13 mouse cellular contexts compared by ENCODE assay signal in the genomic region with DNA sequence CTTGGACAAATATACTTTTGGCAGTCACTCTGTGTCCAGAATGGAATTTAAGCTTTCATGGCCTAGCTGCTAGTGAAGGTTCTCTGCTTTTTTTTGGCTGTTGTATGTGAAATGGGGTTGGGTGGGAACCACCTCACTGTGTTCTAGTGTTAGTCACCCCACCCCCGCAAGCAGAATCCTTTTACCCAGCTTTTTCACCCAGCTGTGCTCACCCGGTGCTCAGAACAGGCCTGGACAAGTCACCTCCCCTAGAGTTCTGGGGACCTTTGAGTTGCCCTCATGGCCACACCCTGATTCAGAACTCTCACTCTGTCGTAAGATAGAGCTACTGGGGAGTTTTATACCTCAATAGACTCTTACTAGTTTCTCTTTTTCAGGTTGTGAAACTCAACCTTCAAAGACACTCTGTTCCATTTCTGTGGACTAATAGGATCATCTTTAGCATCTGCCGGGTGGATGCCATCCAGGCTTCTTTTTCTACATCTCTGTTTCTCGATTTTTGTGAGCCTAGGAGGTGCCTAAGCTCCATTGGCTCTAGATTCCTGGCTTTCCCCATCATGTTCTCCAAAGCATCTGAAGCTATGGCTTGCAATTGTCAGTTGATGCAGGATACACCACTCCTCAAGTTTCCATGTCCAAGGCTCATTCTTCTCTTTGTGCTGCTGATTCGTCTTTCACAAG. TPM values are rescaled to one million over a fixed set of nuclear protein-coding genes. Genes with fewer than 3 reads are reported as not detected.
DNase-seq lines count a peak whose midpoint lies in the region; ATAC-seq and TF ChIP-seq lines count a peak whose summit lies in the region.
"Had no signal": no experiment of that assay in that cellular context is flagged by ENCODE, and none has a peak within 500 bp of the region (broad histone marks: within the 10 kb centered on the region; RNA-seq: fewer than 3 reads in every experiment).

No protein-coding gene starts in this region.

- no peaks in the 10 kb centered on the region for H3K9me3 ChIP-seq in heart, embryonic 10.5 days
- H3K9me3 ChIP-seq in stomach, embryonic 16.5 days (replicated peaks; ENCODE audit: control insufficient read depth, low read length) = no peaks in the 10 kb centered on the region
- H3K9me3 ChIP-seq in forebrain, postnatal 0 days (ENCODE audit: low read length) = no peaks in the 10 kb centered on the region
- H3K9me3 ChIP-seq: forebrain, embryonic 15.5 days; megakaryocyte, embryonic 14.5 days; neural tube, embryonic 13.5 days had no signal

- no peak overlapping the region for H3K4me3 ChIP-seq in heart, embryonic 10.5 days
- 0 out of 2 replicates have a peak overlapping the region, but pooled peaks have one; percentile 1 for H3K4me3 ChIP-seq in stomach, embryonic 16.5 days (replicated peaks; ENCODE audit: low read length)
- no peak overlapping the region for H3K4me3 ChIP-seq in forebrain, postnatal 0 days (ENCODE audit: low read depth, low read length)
- H3K4me3 ChIP-seq: forebrain, embryonic 15.5 days; megakaryocyte, embryonic 14.5 days; neural tube, embryonic 13.5 days had no signal

- no peaks in the 10 kb centered on the region for H3K4me1 ChIP-seq in heart, embryonic 10.5 days
- no peaks in the 10 kb centered on the region for H3K4me1 ChIP-seq in stomach, embryonic 16.5 days (ENCODE audit: control insufficient read depth, insufficient read depth, low read length)
- H3K4me1 ChIP-seq in forebrain, postnatal 0 days (ENCODE audit: insufficient read depth) = no peaks in the 10 kb centered on the region
- H3K4me1 ChIP-seq: forebrain, embryonic 15.5 days; neural tube, embryonic 13.5 days had no signal

- WGBS in heart, embryonic 10.5 days = 63% methylated on average over 6 of the region's 6 CpGs
- 64% methylated on average over 6 of the region's 6 CpGs for WGBS in stomach, embryonic 16.5 days
- WGBS in forebrain, postnatal 0 days = 72% methylated on average over 6 of the region's 6 CpGs

- H3K9ac ChIP-seq in stomach, embryonic 16.5 days (ENCODE audit: low read length) = no peak overlapping the region
- no peak overlapping the region for H3K9ac ChIP-seq in forebrain, postnatal 0 days
- H3K9ac ChIP-seq: forebrain, embryonic 15.5 days; neural tube, embryonic 13.5 days had no signal

- no peak overlapping the region for H3K27ac ChIP-seq in heart, embryonic 10.5 days
- H3K27ac ChIP-seq in stomach, embryonic 16.5 days (ENCODE audit: low read length) = peak overlapping the region; percentile 61
- H3K27ac ChIP-seq in forebrain, postnatal 0 days (ENCODE audit: low read depth, low read length) = no peak overlapping the region
- H3K27ac ChIP-seq: forebrain, embryonic 15.5 days; neural tube, embryonic 13.5 days had no signal

- no peak for TF ChIP-seq CTCF in forebrain, postnatal 0 days (IDR thresholded peaks at IDR 0.05; ENCODE audit: low read depth)

- H3K36me3 ChIP-seq in heart, embryonic 10.5 days = no peaks in the 10 kb centered on the region
- no peaks in the 10 kb centered on the region for H3K36me3 ChIP-seq in stomach, embryonic 16.5 days (ENCODE audit: control insufficient read depth, insufficient read depth, low read length)
- no peaks in the 10 kb centered on the region for H3K36me3 ChIP-seq in forebrain, postnatal 0 days (ENCODE audit: insufficient read depth)
- H3K36me3 ChIP-seq: forebrain, embryonic 15.5 days; neural tube, embryonic 13.5 days had no signal

- 0 out of 2 replicates have a peak overlapping the region, but pooled peaks have one; percentile 9 for H3K4me2 ChIP-seq in stomach, embryonic 16.5 days (ENCODE audit: low read depth, low read length)
- no peak overlapping the region for H3K4me2 ChIP-seq in forebrain, postnatal 0 days (ENCODE audit: low read depth)
- H3K4me2 ChIP-seq: forebrain, embryonic 15.5 days; neural tube, embryonic 13.5 days had no signal

- DNase-seq in heart, adult 11 months = peak; percentile 96
- no peak for DNase-seq in heart, embryonic 10.5 days (ENCODE audit: low spot score)
- DNase-seq in urinary bladder, postnatal 14 days (ENCODE audit: low spot score) = peak; percentile 60
- DNase-seq in urinary bladder, adult 2 months (ENCODE audit: low spot score) = no peak
- DNase-seq in induced T-regulatory cell, adult 2 months (ENCODE audit: low read depth) = peak; percentile 67
- no peak for DNase-seq in adrenal gland, adult 2 months
- DNase-seq in forebrain, postnatal 0 days = no peak
- DNase-seq: right cerebral cortex, postnatal 4 days; thymus, postnatal 25 days had no signal

- H3K27me3 ChIP-seq in heart, embryonic 10.5 days (ENCODE audit: insufficient read depth, poor library complexity, severe bottlenecking) = peaks cover 5% of the 10 kb centered on the region
- H3K27me3 ChIP-seq in stomach, embryonic 16.5 days (ENCODE audit: control insufficient read depth, insufficient read depth, low read length) = no peaks in the 10 kb centered on the region
- H3K27me3 ChIP-seq in forebrain, postnatal 0 days (ENCODE audit: insufficient read depth, low read length) = no peaks in the 10 kb centered on the region
- H3K27me3 ChIP-seq: forebrain, embryonic 15.5 days; neural tube, embryonic 13.5 days had no signal

- ATAC-seq in stomach, embryonic 16.5 days (ENCODE audit: insufficient read depth, low FRiP score) = peak; percentile 82
- ATAC-seq in forebrain, postnatal 0 days = no peak
- ATAC-seq: forebrain, embryonic 15.5 days had no signal

RNA-seq across cellular contexts. Expression of a gene that starts 3.4 kb away (rescaled TPM):
- 0.41 and 0.45 TPM in 2 replicates for polyA plus RNA-seq in heart, embryonic 10.5 days (2016; fragmentation: Nextera tagmentation; extraction: Ambion mirVana)
- 1.8 and 2.4 TPM in 2 replicates for polyA plus RNA-seq in urinary bladder, adult 2 months (2012; rRNA removed)
- 0.66 and 0.86 TPM in 2 replicates for polyA plus RNA-seq in stomach, embryonic 16.5 days (2015; fragmentation: Nextera tagmentation; extraction: Ambion mirVana)
- total RNA-seq in adrenal gland, adult 2 months (2021) = 1 to 10 TPM in 1 of 2 experiments, under 1 TPM in 1; 0.37 to 1.1 TPM
- polyA plus RNA-seq in adrenal gland, adult 2 months (2012; rRNA removed) = 0.10 TPM in 1 of 2 replicates, not detected in the other
- total RNA-seq in forebrain, postnatal 0 days (2014; rRNA removed) = 0.31 and 0.86 TPM in 2 replicates
- 0.25 and 0.30 TPM in 2 replicates for polyA plus RNA-seq in forebrain, postnatal 0 days (2015; fragmentation: Nextera tagmentation; extraction: Ambion mirVana)

RNA-seq across cellular contexts. Expression of a gene that starts 6.2 kb away (rescaled TPM):
- polyA plus RNA-seq in heart, embryonic 10.5 days (2016; fragmentation: Nextera tagmentation; extraction: Ambion mirVana) = 127 TPM in 2 replicates
- polyA plus RNA-seq in urinary bladder, adult 2 months (2012; rRNA removed) = 44.3 and 44.8 TPM in 2 replicates
- 73.0 and 79.4 TPM in 2 replicates for polyA plus RNA-seq in stomach, embryonic 16.5 days (2015; fragmentation: Nextera tagmentation; extraction: Ambion mirVana)
- 10 to 100 TPM; 37.2 to 49.4 TPM for total RNA-seq in adrenal gland, adult 2 months (2021)
- polyA plus RNA-seq in adrenal gland, adult 2 months (2012; rRNA removed) = 114 and 133 TPM in 2 replicates
- total RNA-seq in forebrain, postnatal 0 days (2014; rRNA removed) = 40.8 and 42.9 TPM in 2 replicates
- polyA plus RNA-seq in forebrain, postnatal 0 days (2015; fragmentation: Nextera tagmentation; extraction: Ambion mirVana) = 130 and 134 TPM in 2 replicates

RNA-seq across cellular contexts. Expression of a gene that starts 25.8 kb away (rescaled TPM):
- 0.19 and 0.37 TPM in 2 replicates for polyA plus RNA-seq in heart, embryonic 10.5 days (2016; fragmentation: Nextera tagmentation; extraction: Ambion mirVana)
- 12.7 and 13.8 TPM in 2 replicates for polyA plus RNA-seq in urinary bladder, adult 2 months (2012; rRNA removed)
- polyA plus RNA-seq in stomach, embryonic 16.5 days (2015; fragmentation: Nextera tagmentation; extraction: Ambion mirVana) = 2.3 and 2.6 TPM in 2 replicates
- 10 to 100 TPM; 17.0 to 36.7 TPM for total RNA-seq in adrenal gland, adult 2 months (2021)
- 12.3 and 21.0 TPM in 2 replicates for polyA plus RNA-seq in adrenal gland, adult 2 months (2012; rRNA removed)
- total RNA-seq in forebrain, postnatal 0 days (2014; rRNA removed) = 1.2 and 2.5 TPM in 2 replicates
- 0.74 and 1.0 TPM in 2 replicates for polyA plus RNA-seq in forebrain, postnatal 0 days (2015; fragmentation: Nextera tagmentation; extraction: Ambion mirVana)

Comparison
In these comparisons a context has a peak if more than half of its experiments do, and no peak if none do; other contexts are left out.
1. DNase-seq: peak in heart, adult 11 months (single experiment), urinary bladder, postnatal 14 days (single experiment) and induced T-regulatory cell, adult 2 months (single experiment); none in heart, embryonic 10.5 days (single experiment), urinary bladder, adult 2 months (single experiment), adrenal gland, adult 2 months (single experiment) and forebrain, postnatal 0 days (single experiment).